Mouse (Mus musculus): ENCODE results near the gene Ltbp1.

DNA sequence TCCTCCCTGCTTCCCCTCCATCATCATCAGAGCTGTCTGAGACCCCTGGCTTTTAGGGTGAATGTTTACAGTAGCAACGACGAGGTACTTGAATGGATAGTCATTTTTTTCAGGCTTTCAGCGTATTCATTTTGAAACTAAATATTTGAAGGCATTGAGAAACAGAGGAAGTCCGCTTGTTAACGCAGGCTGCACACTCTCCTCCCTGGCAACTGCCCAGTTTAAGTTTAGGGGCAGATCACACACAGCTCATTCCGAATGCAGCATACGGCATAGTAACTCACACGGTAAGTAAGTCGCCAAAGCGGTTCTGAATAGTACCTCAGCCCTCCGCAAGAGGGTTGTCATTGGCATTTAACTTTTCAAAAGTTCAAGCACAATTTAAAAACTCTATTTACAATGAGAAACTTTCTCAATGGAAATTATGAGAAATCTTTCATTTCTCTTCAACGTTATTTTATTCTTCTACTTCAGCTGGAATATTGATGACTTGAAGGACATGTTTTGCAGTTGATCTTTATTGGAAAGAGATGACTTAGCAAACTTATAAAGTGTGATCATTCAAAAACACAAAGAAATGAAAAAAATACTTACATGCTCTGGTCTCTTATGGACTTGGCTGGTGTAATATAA is 175.7 kb downstream of the Ltbp1 start:
- TF ChIP-seq CTCF (IDR thresholded peaks at IDR 0.05 in 2 of 3, conservative IDR thresholded peaks at IDR 0.05 in 1 of 3; ENCODE audit: control insufficient read depth in 1 of 3, insufficient read depth in 1 of 3, low read depth in 2 of 3, low read length in 3 of 3, poor library complexity in 1 of 3, severe bottlenecking in 1 of 3) (no peak), POLR2A (IDR thresholded peaks at IDR 0.05; ENCODE audit: control insufficient read depth in 1 of 2, insufficient read depth in 1 of 2, low read depth in 1 of 2, low read length in 2 of 2, poor library complexity in 1 of 2) (no peak), RCOR1 (IDR thresholded peaks at IDR 0.05; ENCODE audit: low read depth, low read length) (no peak), USF1 (IDR thresholded peaks at IDR 0.05; ENCODE audit: low read depth, low read length) (no peak), NRF1 (IDR thresholded peaks at IDR 0.05; ENCODE audit: insufficient read depth, low read depth, low read length, poor library complexity, severe bottlenecking) (no peak), MAX (IDR thresholded peaks at IDR 0.05; ENCODE audit: low read length) (no peak), BHLHE40 (IDR thresholded peaks at IDR 0.05; ENCODE audit: borderline replicate concordance, low read depth, low read length) (no peak), MEF2A (IDR thresholded peaks at IDR 0.05; ENCODE audit: extremely low read depth, insufficient replicate concordance, low read depth, low read length, poor library complexity, severe bottlenecking) (no peak), GATA1 (IDR thresholded peaks at IDR 0.05; ENCODE audit: low read depth, low read length) (no peak), CHD2 (IDR thresholded peaks at IDR 0.05; ENCODE audit: low read length) (no peak)

Measured in MEL (cell line).